Mouse (Mus musculus) forebrain, embryonic 14.5 days (tissue): ENCODE data around the gene Gch1. TPM values are rescaled to one million over a fixed set of nuclear protein-coding genes. Genes with fewer than 3 reads are reported as not detected.

Experiments
- ATAC-seq: fragments of 200-750 bp; cut with Nextera tagmentation; 2 replicates; pipeline ENCODE4 v1.8.0; 2017; ENCODE audit warnings: mild to moderate bottlenecking, moderate library complexity
- DNase-seq: peaks from one replicate; pipeline ENCODE4 v3.0.0-alpha.2; 2015; ENCODE audit warnings: low spot score
- H3K27ac ChIP-seq: fragments of 300-500 bp; sonication (generic); 2 replicates; pipeline ENCODE4 v1.5.1; 2014; ENCODE audit warnings: low read depth, mild to moderate bottlenecking, control low read depth, low read length, moderate library complexity
- H3K27me3 ChIP-seq: fragments of 300-500 bp; sonication (generic); replicated peaks from 2 replicates; pipeline ENCODE4 v1.6.1; 2014; ENCODE audit warnings: low read length, control low read depth, mixed read lengths; ENCODE audit not compliant: control insufficient read depth, insufficient read depth
- H3K36me3 ChIP-seq: fragments of 300-500 bp; sonication (generic); 2 replicates; pipeline ENCODE4 v1.6.1; 2014; ENCODE audit warnings: low read length, control low read depth; ENCODE audit not compliant: control insufficient read depth, insufficient read depth
- H3K4me1 ChIP-seq: fragments of 300-500 bp; sonication (generic); 2 replicates; pipeline ENCODE4 v1.6.1; 2014; ENCODE audit warnings: antibody characterized with exemption, low read length, control low read depth; ENCODE audit not compliant: control insufficient read depth, insufficient read depth
- H3K4me2 ChIP-seq: fragments of 300-500 bp; sonication (generic); 2 replicates; pipeline ENCODE4 v1.6.1; 2014; ENCODE audit warnings: mild to moderate bottlenecking, control low read depth, low read length
- H3K4me3 ChIP-seq: fragments of 300-500 bp; sonication (generic); 2 replicates; pipeline ENCODE4 v1.5.1; 2014; ENCODE audit warnings: low read depth, low read length, control low read depth
- H3K9ac ChIP-seq: fragments of 300-500 bp; sonication (generic); 2 replicates; pipeline ENCODE4 v1.6.1; 2014; ENCODE audit warnings: mild to moderate bottlenecking, low read length, control low read depth, moderate library complexity
- H3K9me3 ChIP-seq: fragments of 300-500 bp; sonication (generic); replicated peaks from 2 replicates; pipeline ENCODE4 v1.6.1; 2016; ENCODE audit warnings: low read length, control low read depth, mixed read lengths; ENCODE audit not compliant: control insufficient read depth
- WGBS: fragments of 180-500 bp; shearing (Covaris S2); extraction: QIAGEN DNeasy Blood & Tissue Kit; methylation state at CpG from one replicate; pipeline ENCODE4 v1.1.7; 2014; 5-methylcytosine and 5-hydroxymethylcytosine counted together
- polyA plus RNA-seq: library from polyadenylated mRNA; unstranded; fragments of >200 nt; fragmentation: Nextera tagmentation; extraction: Ambion mirVana; gene quantifications from 2 replicates; pipeline ENCODE4 v1.2.1, GENCODE M21; 2014

The Gch1 gene
- polyA plus RNA-seq, 1 experiment from 2014 or later = 2.0 TPM

GRCm38 (mm10) chr14:47176226-47176625 is 13.0 kb downstream of the Gch1 start:
- no peaks in the 10 kb centered on the region for H3K9me3 ChIP-seq
- no peak overlapping the region for H3K27ac ChIP-seq
- H3K4me3 ChIP-seq = no peak overlapping the region
- no peaks in the 10 kb centered on the region for H3K4me1 ChIP-seq
- H3K36me3 ChIP-seq = no peaks in the 10 kb centered on the region
- 93% methylated on average over 5 of the region's 5 CpGs for WGBS
- ATAC-seq (no peak), DNase-seq (no peak)
- H3K27me3 ChIP-seq = no peaks in the 10 kb centered on the region
- no peak overlapping the region for H3K4me2 ChIP-seq
- H3K9ac ChIP-seq = no peak overlapping the region

GRCm38 (mm10) chr14:47175136-47175535 is 14.1 kb downstream of the Gch1 start:
- no peak for ATAC-seq
- no peak for DNase-seq
- Histone ChIP-seq H3K4me3 (no peak overlapping the region), H3K9me3 (no peaks in the 10 kb centered on the region), H3K27ac (no peak overlapping the region), H3K36me3 (no peaks in the 10 kb centered on the region), H3K9ac (no peak overlapping the region), H3K27me3 (no peaks in the 10 kb centered on the region), H3K4me1 (no peaks in the 10 kb centered on the region), H3K4me2 (no peak overlapping the region)
- whole genome bisulfite sequencing = 75% methylated on average over 5 of the region's 5 CpGs

- H3K9me3 ChIP-seq = no peaks in the 10 kb centered on the region
- ATAC-seq = no peak
- H3K9ac ChIP-seq = no peak overlapping the region
- H3K27me3 ChIP-seq = no peaks in the 10 kb centered on the region
- no peaks in the 10 kb centered on the region for H3K36me3 ChIP-seq
- H3K4me1 ChIP-seq = no peaks in the 10 kb centered on the region
- H3K27ac ChIP-seq = no peak overlapping the region
- WGBS = 87% methylated on average over 5 of the region's 5 CpGs
- no peak for DNase-seq
- no peak overlapping the region for H3K4me2 ChIP-seq
- no peak overlapping the region for H3K4me3 ChIP-seq
These were observed 17.1 kb downstream of the Gch1 start for GRCm38 (mm10) chr14:47172073-47172472.

GRCm38 (mm10) chr14:47170499-47171109 is 18.6 kb downstream of the Gch1 start:
- WGBS = 63% methylated on average over 3 of the region's 3 CpGs
- H3K4me1 ChIP-seq = no peaks in the 10 kb centered on the region
- H3K36me3 ChIP-seq = no peaks in the 10 kb centered on the region
- no peaks in the 10 kb centered on the region for H3K9me3 ChIP-seq
- no peak overlapping the region for H3K9ac ChIP-seq
- no peak overlapping the region for H3K4me3 ChIP-seq
- ATAC-seq (no peak), DNase-seq (no peak)
- no peak overlapping the region for H3K4me2 ChIP-seq
- no peaks in the 10 kb centered on the region for H3K27me3 ChIP-seq
- no peak overlapping the region for H3K27ac ChIP-seq

- Histone ChIP-seq H3K9me3 (no peaks in the 10 kb centered on the region), H3K4me2 (no peak overlapping the region), H3K27me3 (no peaks in the 10 kb centered on the region), H3K36me3 (no peaks in the 10 kb centered on the region), H3K4me3 (no peak overlapping the region), H3K4me1 (no peaks in the 10 kb centered on the region), H3K9ac (no peak overlapping the region), H3K27ac (no peak overlapping the region)
- DNase-seq = no peak
- ATAC-seq = no peak
- WGBS = 87% methylated on average over 9 of the region's 9 CpGs
These were observed 19.4 kb downstream of the Gch1 start for GRCm38 (mm10) chr14:47169677-47170410.

GRCm38 (mm10) chr14:47165741-47166140 is 23.5 kb downstream of the Gch1 start:
- Histone ChIP-seq H3K27ac (no peak overlapping the region), H3K9ac (no peak overlapping the region), H3K27me3 (no peaks in the 10 kb centered on the region), H3K9me3 (no peaks in the 10 kb centered on the region), H3K4me1 (no peaks in the 10 kb centered on the region), H3K36me3 (no peaks in the 10 kb centered on the region), H3K4me2 (no peak overlapping the region), H3K4me3 (no peak overlapping the region)
- no peak for DNase-seq
- 92% methylated on average over 5 of the region's 5 CpGs for WGBS
- ATAC-seq = no peak

GRCm38 (mm10) chr14:47165117-47165516 is 24.1 kb downstream of the Gch1 start:
- DNase-seq (no peak), ATAC-seq (no peak)
- Histone ChIP-seq H3K36me3 (no peaks in the 10 kb centered on the region), H3K4me3 (no peak overlapping the region), H3K27ac (no peak overlapping the region), H3K4me2 (no peak overlapping the region), H3K9ac (no peak overlapping the region), H3K4me1 (no peaks in the 10 kb centered on the region), H3K9me3 (no peaks in the 10 kb centered on the region), H3K27me3 (no peaks in the 10 kb centered on the region)
- WGBS = 91% methylated on average over 5 of the region's 5 CpGs

GRCm38 (mm10) chr14:47161921-47162427 is 27.2 kb downstream of the Gch1 start:
- no peaks in the 10 kb centered on the region for H3K36me3 ChIP-seq
- no peaks in the 10 kb centered on the region for H3K9me3 ChIP-seq
- no peak overlapping the region for H3K27ac ChIP-seq
- no peaks in the 10 kb centered on the region for H3K27me3 ChIP-seq
- no peak overlapping the region for H3K4me2 ChIP-seq
- no peaks in the 10 kb centered on the region for H3K4me1 ChIP-seq
- no peak overlapping the region for H3K4me3 ChIP-seq
- H3K9ac ChIP-seq = no peak overlapping the region
- ATAC-seq (no peak), DNase-seq (no peak)
- WGBS = 85% methylated on average over 3 of the region's 5 CpGs

- WGBS = 73% methylated on average over 2 of the region's 2 CpGs
- no peak overlapping the region for H3K27ac ChIP-seq
These were observed 29.1 kb downstream of the Gch1 start for GRCm38 (mm10) chr14:47160051-47160640.

More at GRCm38 (mm10) chr14:47160051-47160640, 29.1 kb downstream of the Gch1 start:
- no peaks in the 10 kb centered on the region for H3K4me1 ChIP-seq
- H3K4me2 ChIP-seq = no peak overlapping the region
- H3K9me3 ChIP-seq = no peaks in the 10 kb centered on the region
- no peak overlapping the region for H3K9ac ChIP-seq
- ATAC-seq = no peak
- no peaks in the 10 kb centered on the region for H3K36me3 ChIP-seq
- no peak for DNase-seq
- no peaks in the 10 kb centered on the region for H3K27me3 ChIP-seq
- H3K4me3 ChIP-seq = no peak overlapping the region
